Mouse (Mus musculus): ENCODE results near the gene 1700020A23Rik.

1700020A23Rik gene

GRCm38 (mm10) chr2:130406178-130406577 lies 1.1 kb downstream of the 1700020A23Rik start, which contains the start of gene Tmem239:
TSS of gene Tmem239 (plus strand) at chr2:130406478.
- in situ Hi-C loops (cut with MboI; ENCODE audit: unreplicated experiment in 2 of 2) = loop anchor here in 1 of 2 experiments (5.0 kb wide), 1 partner anchor 119 kb away; no protein-coding TSS in a partner anchor

- in situ Hi-C loops (cut with MboI; ENCODE audit: unreplicated experiment in 2 of 2) = loop anchor here in 1 of 2 experiments (5.0 kb wide), 1 partner anchor 121 kb away; no protein-coding TSS in a partner anchor
Measured at GRCm38 (mm10) chr2:130408194-130408593, 3.1 kb downstream of the 1700020A23Rik start.

- in situ Hi-C loops (cut with MboI; ENCODE audit: unreplicated experiment in 2 of 2) = loop anchor here in 1 of 2 experiments (5.0 kb wide), 1 partner anchor 120 kb away; no protein-coding TSS in a partner anchor
Measured at GRCm38 (mm10) chr2:130411558-130412495, 6.8 kb downstream of the 1700020A23Rik start.

DNA sequence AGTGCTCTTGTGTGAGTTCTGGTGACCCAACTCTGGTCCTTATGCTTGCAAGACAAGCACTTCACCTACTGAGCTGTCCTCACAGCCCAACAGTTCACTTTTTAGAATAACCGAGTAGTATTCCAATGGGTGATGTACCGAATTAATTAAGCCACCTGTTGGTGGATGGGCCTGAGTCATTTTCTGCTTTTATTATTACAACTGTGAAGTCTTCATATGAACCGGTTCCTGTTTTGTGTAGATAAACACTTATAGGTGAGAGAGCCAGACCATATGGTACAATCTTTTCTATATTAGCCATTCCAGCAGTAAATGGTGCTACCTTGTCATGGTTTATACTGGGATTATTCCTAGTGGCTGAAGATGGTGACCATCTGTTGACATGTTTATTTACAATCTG lies 7.7 kb downstream of the 1700020A23Rik start:
- in situ Hi-C loops (cut with MboI; ENCODE audit: unreplicated experiment in 2 of 2) = loop anchor here in 1 of 2 experiments (5.0 kb wide), 1 partner anchor 120 kb away; no protein-coding TSS in a partner anchor

- in situ Hi-C loops (cut with MboI; ENCODE audit: unreplicated experiment in 2 of 2) = loop anchor here in 1 of 2 experiments (5.0 kb wide), 1 partner anchor 122 kb away; no protein-coding TSS in a partner anchor
Measured at GRCm38 (mm10) chr2:130414094-130414856, 9.2 kb downstream of the 1700020A23Rik start.

DNA sequence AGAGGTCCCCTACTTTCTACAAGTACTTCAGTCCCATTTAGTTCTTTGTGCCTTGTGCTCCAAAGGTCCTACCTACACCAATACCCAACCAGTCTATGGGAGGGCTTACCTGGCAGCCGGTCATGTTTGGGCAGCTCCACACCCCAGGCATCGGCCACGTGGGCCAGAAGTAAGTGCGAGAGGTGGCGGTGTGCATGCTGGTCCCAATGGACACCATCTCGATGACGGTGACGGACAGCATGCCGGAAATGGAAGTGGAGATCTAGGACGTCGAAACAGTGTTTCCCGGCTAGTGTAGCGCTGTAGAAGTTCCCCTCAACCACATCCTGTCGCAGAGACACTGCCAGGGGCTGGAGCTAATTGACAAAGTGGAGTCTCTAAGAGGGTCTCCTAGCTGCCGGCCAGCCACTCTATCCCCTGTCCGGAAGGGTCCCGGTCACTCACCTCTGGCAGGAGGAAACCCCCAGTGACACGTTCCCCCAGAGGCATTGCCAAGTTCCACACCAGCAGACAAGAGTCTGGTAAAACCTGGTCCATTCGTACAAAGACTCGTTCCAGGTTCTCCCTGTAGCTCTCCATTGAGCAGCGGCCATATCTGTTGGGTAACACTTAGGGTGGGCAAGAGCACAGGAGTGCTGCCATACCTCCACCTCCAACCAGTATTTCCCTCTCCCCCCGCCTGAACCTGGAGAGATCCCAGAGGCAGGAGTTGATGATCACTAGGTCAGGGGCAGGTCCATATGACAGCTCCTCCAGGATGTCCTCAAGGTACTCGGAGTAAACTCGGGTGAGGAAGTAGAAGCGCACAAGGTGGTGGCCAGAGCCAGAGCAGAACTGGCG lies 16.9 kb downstream of the 1700020A23Rik start:
- in situ Hi-C loops (cut with MboI; ENCODE audit: unreplicated experiment in 2 of 2) = loop anchor here (10.0 kb wide), 2 partner anchors 243 to 343 kb away; partner anchors contain the start of genes Ddrgk1 (in 1 of the 2) and Itpa (in 1 of the 2)

DNA sequence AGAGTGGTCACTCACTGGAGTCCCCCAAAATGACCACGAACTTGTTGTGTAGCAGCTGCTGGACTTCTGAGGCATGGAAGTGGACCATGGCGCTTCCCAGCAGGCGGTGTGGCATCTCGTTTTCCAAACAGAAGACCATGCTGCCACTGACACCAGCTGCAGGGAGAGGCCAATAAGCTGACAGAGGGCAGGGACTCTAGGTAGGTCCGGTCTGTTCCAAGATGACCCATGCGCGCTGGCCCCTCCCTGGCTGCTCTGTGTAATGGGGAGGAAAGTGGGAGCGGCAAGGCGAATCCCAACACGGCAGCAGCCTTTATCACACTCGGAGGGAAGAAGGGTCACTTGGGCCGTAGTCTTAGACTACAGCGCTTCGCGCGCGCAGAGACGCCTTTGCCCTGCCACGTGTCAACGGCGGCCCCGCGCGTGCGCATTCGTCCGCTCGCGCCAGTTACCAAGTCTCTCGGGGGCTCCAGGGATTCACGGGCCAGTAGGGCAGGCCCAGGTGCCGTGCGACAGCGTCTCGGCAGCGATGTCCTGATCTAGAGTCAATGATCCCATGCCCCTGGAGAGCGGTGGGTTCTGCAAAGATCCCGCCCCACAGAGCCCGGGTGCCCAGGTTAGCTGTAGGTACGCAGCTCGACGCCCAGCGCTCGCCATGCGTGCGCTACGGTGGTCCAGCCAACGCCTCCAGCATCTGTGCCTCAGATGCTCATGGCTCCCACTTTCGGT lies 18.5 kb downstream of the 1700020A23Rik start:
- in situ Hi-C loops (cut with MboI; ENCODE audit: unreplicated experiment in 2 of 2) = loop anchor here (10.0 kb wide), 2 partner anchors 241 to 341 kb away; partner anchors contain the start of genes Ddrgk1 (in 1 of the 2) and Itpa (in 1 of the 2)

- in situ Hi-C loops (cut with MboI; ENCODE audit: unreplicated experiment in 2 of 2) = loop anchor here (10.0 kb wide), 2 partner anchors 241 to 341 kb away; partner anchors contain the start of genes Ddrgk1 (in 1 of the 2) and Itpa (in 1 of the 2)
Measured at GRCm38 (mm10) chr2:130424126-130424853, 19.2 kb downstream of the 1700020A23Rik start, which contains the start of the genes Vps16 and Pced1a. TSS of gene Vps16 (plus strand) at chr2:130424339. TSS of gene Pced1a (minus strand) at chr2:130424701.

- in situ Hi-C loops (cut with MboI; ENCODE audit: unreplicated experiment in 2 of 2) = loop anchor here (10.0 kb wide), 2 partner anchors 240 to 340 kb away; partner anchors contain the start of genes Ddrgk1 (in 1 of the 2) and Itpa (in 1 of the 2)
Measured at GRCm38 (mm10) chr2:130425112-130425511, 20.1 kb downstream of the 1700020A23Rik start.

- in situ Hi-C loops (cut with MboI; ENCODE audit: unreplicated experiment in 2 of 2) = loop anchor here (10.0 kb wide), 2 partner anchors 235 to 335 kb away; partner anchors contain the start of genes Ddrgk1 (in 1 of the 2) and Itpa (in 1 of the 2)
Measured at GRCm38 (mm10) chr2:130429851-130430250, 24.8 kb downstream of the 1700020A23Rik start.

DNA sequence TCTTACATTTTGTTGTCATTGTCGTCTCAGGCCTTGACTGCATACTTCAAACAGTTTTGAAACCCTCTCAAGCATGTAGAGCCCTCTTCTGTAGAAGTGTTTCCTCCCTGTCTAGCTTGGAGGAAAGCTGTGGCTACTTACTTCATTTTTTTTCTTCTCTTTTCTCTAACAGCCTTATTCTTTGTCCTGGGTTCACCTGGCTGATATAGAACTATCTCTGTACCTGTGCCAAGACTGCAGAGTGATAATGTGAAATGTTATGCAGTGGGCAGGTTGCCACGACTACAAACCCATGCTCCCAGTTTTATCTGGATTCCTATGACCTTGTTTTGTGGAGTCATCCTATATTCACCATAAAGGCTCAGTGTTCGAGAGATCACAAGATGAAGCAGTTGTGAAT lies 25.4 kb downstream of the 1700020A23Rik start:
- in situ Hi-C loops (cut with MboI; ENCODE audit: unreplicated experiment in 2 of 2) = no loop called here

DNA sequence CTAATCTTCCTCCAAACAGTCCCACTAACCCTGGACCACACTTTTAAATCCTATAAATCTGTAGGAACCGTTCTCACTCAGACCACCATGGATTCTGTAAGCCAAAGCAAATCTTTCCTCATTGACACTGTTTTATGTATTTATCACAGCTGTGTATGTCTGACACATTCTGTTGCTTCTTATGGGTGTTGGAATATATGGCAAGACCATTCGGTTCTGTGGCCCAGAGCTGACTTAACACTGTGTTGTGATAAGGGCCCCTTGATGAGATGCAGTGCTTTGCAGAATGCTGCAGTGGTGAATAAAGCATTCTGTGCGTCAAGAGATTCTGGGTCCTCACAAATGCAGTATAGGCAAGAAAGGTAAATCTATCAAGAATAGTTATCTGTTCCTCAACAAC lies 27.1 kb downstream of the 1700020A23Rik start:
- in situ Hi-C loops (cut with MboI; ENCODE audit: unreplicated experiment in 2 of 2) = no loop called here

DNA sequence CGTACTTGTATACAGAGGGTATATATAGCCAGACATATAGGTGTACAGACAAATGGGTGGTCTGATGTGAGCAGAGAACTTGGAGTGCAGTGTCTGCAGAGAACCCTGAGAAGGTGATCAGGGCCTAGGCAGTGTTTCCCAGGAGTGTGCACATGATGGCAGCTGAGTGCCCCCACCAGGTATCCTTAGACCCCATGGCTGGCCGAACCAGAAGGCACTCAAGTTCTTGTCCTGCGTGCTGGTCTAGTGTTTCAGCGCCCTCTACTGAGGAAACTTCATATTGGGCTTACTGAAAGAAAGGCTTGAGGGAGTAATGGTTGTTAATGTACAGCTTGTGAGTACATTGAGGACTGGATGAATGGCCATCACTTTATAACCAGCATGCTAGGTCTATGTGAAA lies 28.1 kb downstream of the 1700020A23Rik start:
- in situ Hi-C loops (cut with MboI; ENCODE audit: unreplicated experiment in 2 of 2) = no loop called here

GRCm38 (mm10) chr2:130436769-130437168 lies 31.7 kb downstream of the 1700020A23Rik start:
- in situ Hi-C loops (cut with MboI; ENCODE audit: unreplicated experiment in 2 of 2) = no loop called here

GRCm38 (mm10) chr2:130438861-130439260 lies 33.8 kb downstream of the 1700020A23Rik start:
- in situ Hi-C loops (cut with MboI; ENCODE audit: unreplicated experiment in 2 of 2) = no loop called here

DNA sequence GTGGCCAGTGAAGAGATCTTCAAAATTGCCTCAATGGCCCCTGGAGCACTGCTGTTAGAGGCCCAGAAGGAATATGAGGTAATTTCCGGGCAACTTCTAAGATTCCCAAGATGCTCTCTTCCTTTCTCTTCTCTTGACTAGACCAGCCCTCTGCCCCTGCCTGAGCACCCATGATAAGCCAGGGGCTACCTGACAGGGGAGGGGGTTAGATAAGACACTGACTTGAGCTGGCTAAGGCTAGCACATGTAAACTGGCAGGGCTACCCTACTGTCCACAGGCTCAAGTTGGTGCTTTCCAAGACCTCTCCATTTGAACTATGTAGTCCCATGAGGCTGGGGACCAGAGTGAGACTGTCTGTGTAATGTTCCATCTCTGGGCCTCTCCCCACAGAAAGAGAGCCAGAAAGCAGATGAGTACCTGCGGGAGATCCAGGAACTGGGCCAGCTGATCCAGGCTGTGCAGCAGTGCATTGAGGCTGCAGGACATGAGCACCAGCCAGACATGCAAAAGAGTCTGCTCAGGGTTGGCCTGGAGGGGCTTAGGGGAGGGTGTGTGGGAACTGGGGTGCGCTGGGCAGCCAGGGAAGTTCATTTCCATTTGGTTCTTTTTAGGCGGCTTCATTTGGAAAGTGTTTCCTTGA lies 34.9 kb downstream of the 1700020A23Rik start:
- in situ Hi-C loops (cut with MboI; ENCODE audit: unreplicated experiment in 2 of 2) = no loop called here

- in situ Hi-C loops (cut with MboI; ENCODE audit: unreplicated experiment in 2 of 2) = no loop called here
Measured at GRCm38 (mm10) chr2:130442162-130442561, 37.1 kb downstream of the 1700020A23Rik start.
